Mouse (Mus musculus) CH12.LX (cell line): ENCODE results near the gene Pip5k1b.

Experiments
- BHLHE40 ChIP-seq: IDR thresholded peaks from 2 replicates; pipeline ENCODE4 v1.6.1; 2011; ENCODE audit warnings: mild to moderate bottlenecking, low read depth, low read length, improper control_type of control experiment
- CTCF ChIP-seq, 2 experiments: IDR thresholded peaks in 1 of 2; conservative IDR thresholded peaks in 1 of 2; 2 replicates each; pipeline ENCODE4 v1.5.1; 2011 to 2012; ENCODE audit warnings: low read depth in 2 of 2, low read length in 2 of 2, improper control_type of control experiment in 1 of 2, inconsistent platforms in 1 of 2, mild to moderate bottlenecking in 1 of 2, moderate library complexity in 1 of 2
- EP300 ChIP-seq: IDR thresholded peaks from 2 replicates; pipeline ENCODE4 v1.6.1; 2011; ENCODE audit warnings: low read length, improper control_type of control experiment
- MAX ChIP-seq: IDR thresholded peaks from 2 replicates; pipeline ENCODE4 v1.6.1; 2011; ENCODE audit warnings: low read length, improper control_type of control experiment
- MAZ ChIP-seq: IDR thresholded peaks from 2 replicates; pipeline ENCODE4 v1.6.1; 2012; ENCODE audit warnings: low read depth, mild to moderate bottlenecking, inconsistent platforms, low read length, improper control_type of control experiment, moderate library complexity
- POLR2A ChIP-seq: IDR thresholded peaks from 2 replicates; pipeline ENCODE4 v1.6.1; 2011; ENCODE audit warnings: low read depth, mild to moderate bottlenecking, improper control_type of control experiment, low read length
- POLR2AphosphoS2 ChIP-seq: IDR thresholded peaks from 2 replicates; pipeline ENCODE4 v1.6.1; 2011; ENCODE audit warnings: low read depth, low read length, improper control_type of control experiment
- USF1 ChIP-seq: IDR thresholded peaks from 2 replicates; pipeline ENCODE4 v1.6.1; 2014; ENCODE audit warnings: low read depth, mild to moderate bottlenecking, inconsistent platforms, low read length, improper control_type of control experiment
- ZKSCAN1 ChIP-seq: IDR thresholded peaks from 2 replicates; pipeline ENCODE4 v1.6.1; 2012; ENCODE audit warnings: low read depth, inconsistent platforms, low read length, improper control_type of control experiment, borderline replicate concordance
- ZMIZ1 ChIP-seq: IDR thresholded peaks from 2 replicates; pipeline ENCODE4 v1.6.1; 2012; ENCODE audit warnings: low read depth, mild to moderate bottlenecking, inconsistent platforms, low read length, improper control_type of control experiment

DNA sequence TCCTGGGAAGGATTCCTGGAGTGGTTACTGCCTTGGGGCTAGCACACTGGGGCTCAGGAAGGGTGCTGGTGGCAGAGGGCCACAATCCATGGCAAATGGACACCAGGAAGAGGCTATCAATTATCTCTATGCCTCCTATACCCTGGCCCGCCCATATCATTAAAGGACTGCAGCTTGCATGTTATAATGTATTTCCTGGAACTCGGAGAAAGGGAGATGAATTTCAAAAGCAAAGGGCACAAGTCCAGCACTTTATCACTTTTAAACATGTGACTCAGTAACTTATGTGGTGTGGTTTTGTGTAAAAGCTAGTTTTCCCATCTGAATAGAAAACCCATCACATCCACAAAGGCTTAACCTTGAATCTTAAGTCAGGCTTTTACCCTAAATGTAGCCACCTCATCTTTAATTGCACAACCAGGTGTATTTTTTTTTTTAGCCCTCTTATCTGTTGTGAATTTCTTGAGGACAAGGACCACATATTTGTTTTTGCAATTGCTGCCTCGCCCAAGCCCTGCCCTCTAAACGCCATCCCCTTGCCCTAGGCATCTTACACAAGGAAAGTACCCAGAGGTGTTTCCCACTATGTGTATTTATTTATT is 27.4 kb downstream of the Pip5k1b start:
- TF ChIP-seq ZKSCAN1, result no peak
- no peak for TF ChIP-seq EP300
- no peak for TF ChIP-seq ZMIZ1
- no peak for TF ChIP-seq POLR2A
- TF ChIP-seq MAZ, result no peak
- no peak for TF ChIP-seq USF1
- no peak for TF ChIP-seq CTCF (conservative IDR thresholded peaks at IDR 0.05 in 1 of 2, IDR thresholded peaks at IDR 0.05 in 1 of 2; ENCODE audit: low read depth in 2 of 2, low read length in 2 of 2)
- TF ChIP-seq BHLHE40, result no peak
- TF ChIP-seq MAX, result no peak
- TF ChIP-seq POLR2AphosphoS2, result no peak
